Mouse (Mus musculus): ENCODE results near the gene Trim40. TPM values are rescaled to one million over a fixed set of nuclear protein-coding genes. Genes with fewer than 3 reads are reported as not detected.

Gene Trim40
- total RNA-seq (2023): not detected

DNA sequence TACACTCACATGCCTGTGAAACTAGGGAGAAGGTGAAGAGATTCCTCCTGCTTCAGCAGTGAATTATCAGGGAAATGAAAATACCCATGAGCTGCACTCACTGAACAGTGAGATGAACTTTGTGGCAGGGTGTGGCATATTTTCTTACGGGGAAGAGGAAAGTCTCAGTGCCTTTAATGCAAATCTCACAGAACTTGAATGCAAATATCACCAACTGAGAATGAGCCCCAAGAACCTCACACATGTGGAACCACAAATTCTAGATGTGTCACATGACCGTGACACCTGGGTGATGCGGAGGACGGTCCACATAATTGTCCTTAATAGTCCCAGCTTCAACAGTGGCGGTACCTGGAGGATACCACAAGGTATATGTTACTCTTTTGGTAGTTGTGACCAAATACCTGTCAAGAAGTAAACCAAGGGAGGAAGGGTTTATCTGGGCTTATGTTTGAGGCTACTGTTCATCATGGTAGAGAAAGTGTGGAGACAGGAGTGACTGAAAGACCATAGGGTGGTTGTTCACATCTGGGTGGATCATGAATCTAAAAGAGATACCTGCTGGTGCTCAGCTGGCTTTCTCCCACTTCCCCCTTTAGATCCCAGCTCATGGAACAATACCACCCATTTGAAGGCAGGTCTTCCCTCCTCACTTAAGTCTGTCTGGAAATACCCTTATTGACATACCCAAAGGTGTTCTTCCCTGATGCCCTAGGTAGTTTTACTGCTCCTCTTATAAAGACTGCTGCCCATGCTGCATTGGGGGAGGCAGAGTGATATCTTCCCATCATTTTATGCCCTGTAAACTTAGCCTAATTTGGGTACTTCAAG is at the start of gene Trim40:
Trim40 (minus strand) TSS at position 51 of the 831 bp plus-strand sequence.

DNA sequence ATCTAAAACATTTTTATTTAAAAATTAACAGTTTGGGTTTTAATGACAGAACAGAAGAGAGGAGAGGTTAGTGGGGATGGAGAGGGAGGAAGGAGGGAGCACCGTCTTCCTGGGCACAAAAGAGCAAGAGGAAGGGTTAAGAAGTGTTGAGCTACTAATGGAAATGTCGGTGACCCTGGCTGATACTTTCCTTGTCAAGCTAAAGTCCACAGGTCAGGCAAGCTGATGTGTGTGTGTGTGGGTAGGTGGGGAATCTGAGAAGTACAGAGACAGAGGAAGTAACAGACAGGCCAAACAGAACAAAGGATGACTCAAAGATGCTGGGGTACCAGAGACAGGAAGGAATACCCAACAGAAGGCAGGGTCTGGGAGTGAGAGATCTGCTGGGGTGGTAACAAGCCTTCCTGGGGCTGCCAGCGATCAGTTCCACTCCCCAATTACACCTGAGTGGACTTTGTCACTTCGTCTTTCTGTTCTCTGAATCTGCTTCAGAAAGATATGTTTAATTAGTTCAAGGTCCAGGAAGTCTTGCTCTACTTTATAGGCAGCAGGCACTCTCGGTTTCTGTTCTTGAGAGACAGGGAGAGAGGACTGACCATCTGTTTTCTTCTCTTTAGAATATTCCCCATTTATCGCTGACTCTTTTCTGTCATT is 7.8 kb upstream of the Trim40 start, which contains the start of gene Trim31:
Trim31 (plus strand) TSS at position 567 of the 654 bp plus-strand sequence.

DNA sequence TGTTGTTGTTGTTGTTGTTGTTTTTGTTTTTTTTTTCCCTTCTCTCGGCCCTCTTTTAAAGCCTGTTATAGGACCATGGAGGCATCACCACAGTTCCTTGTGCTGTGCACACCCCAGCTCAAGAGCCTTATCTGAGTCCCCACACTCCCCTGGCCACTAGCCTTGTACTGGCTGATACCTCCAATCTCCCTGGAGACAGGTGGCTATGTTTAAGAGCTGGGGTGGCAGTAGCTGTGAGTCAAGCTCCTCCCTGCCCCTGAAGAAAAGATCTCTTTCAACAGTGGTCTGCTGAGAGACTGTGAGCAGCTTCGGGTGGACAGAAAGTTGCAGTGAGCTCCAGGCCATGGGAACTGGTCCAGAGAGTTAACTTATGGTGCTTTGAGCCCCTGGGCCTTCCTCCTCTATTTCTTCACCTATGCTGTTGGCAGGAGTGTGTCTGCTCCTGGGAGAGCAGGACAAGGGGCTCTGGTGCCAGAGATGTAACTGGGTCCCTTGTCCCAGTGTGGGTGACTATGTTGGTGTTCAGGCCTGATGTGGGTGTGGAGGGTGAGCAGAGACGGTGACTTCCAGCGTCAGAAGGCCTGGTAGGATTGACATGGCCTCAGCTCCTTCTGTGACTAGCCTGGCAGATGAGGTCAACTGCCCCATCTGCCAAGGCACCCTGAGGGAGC is 20.5 kb downstream of the Trim40 start, which contains the start of gene Trim10:
Trim10 (plus strand) TSS at position 291 of the 671 bp plus-strand sequence.

DNA sequence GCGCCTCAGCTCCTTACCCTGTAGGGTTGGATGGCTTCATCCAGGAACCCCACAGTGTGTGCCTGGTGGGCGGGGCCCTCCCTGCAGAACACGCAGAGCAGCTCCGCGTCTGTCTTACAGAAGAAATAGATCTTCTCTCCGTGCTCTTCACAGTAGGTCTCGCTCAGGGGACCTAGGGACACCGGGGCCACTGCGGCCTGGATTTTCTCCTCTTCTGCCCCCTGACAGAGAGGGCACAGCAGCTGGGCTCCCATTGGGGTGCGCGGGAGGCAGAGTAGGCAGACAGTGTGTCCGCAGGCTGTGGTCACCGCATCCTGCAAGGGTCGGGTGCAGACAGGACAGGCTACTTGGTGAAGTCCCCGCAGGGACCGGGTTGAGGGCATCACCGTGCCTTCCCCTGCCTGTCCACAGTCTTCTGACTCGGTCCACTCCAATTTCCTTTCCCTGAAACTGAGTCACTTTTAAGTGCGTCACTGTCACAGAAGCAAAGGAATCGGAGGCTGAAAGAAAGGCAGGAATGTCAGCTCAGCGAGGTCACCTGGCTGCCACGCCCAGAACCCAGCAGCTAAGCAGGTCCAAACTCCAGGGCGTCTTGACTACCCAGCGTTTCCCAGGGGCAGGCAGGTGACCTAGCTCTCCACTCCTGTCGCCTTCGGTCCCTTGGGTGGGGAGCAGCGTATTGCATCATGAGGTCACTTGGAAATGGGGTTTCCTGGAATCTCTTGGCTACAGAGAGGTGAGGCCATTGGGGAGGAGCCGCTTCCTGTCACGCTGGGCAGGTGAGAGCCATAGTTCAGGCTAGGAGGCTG is 23.0 kb downstream of the Trim40 start, which contains the start of gene Trim15:
Trim15 (minus strand) TSS at position 492 of the 809 bp plus-strand sequence.

DNA sequence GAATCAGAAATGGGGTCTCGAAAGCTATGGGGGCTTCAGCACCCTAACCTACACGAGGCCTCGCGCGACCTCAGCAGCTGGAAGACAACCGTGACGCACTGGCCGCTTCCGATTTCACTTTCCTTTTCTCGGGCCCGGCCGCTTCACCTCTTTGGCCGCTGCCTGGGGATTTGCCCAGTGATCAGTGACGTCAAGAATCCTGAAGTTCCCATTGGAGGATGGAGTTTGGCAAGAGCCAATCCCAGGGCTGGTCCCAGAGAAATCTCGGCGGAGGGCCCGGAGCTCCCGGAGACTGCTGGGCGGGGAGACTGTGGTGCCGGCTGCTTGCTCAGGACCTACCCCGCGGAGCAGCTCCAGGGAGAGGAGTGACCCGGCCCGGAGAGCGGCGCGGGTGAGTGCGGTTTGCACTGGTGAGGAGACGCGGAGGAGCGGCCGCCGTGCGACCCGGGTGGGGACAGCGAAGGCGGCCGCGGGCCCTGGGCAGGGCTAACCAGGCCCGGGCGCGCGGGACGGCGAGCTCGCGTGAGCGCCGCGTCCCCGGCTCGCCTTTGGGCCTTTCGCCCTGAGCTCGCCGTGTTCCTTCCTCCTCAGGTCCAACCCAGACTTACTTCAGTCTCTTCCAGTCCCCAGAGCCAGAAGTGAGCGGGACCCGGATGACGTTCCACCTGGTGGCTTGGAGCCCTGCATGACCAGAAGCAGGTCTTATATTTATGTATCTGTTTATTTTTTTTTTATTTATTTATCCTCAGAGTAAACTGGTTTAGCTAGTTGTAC is 52.9 kb downstream of the Trim40 start, which contains the start of gene Trim26:
Trim26 (plus strand) TSS at position 261 of the 774 bp plus-strand sequence.

Other genes starting within 250 kb of the Trim40 start
- not detected for gene H2-M9, start 247.5 kb downstream of the Trim40 start, total RNA-seq (2023)
- not detected for gene H2-M1, start 217.9 kb downstream of the Trim40 start, total RNA-seq (2023)
- not detected for gene H2-M10.5, start 117.2 kb downstream of the Trim40 start, total RNA-seq (2023)
- not detected for gene H2-M10.6, start 78.0 kb downstream of the Trim40 start, total RNA-seq (2023)
- gene Trim26, start 53.0 kb downstream of the Trim40 start, total RNA-seq (2023): 100 to 1,000 TPM in 1 of 2 experiments, 10 to 100 TPM in 1; 87.5 to 100 TPM
- gene Trim15, start 22.9 kb downstream of the Trim40 start, total RNA-seq (2023): not detected
- not detected for gene Trim10, start 20.5 kb downstream of the Trim40 start, total RNA-seq (2023)
- not detected for gene Trim31, start 8.0 kb upstream of the Trim40 start, total RNA-seq (2023)
- gene Rnf39, start 52.8 kb upstream of the Trim40 start, total RNA-seq (2023): not detected
- 10 to 100 TPM; 56.1 to 56.3 TPM for gene Ppp1r11, start 61.6 kb upstream of the Trim40 start, total RNA-seq (2023)
- gene Znrd1, start 68.4 kb upstream of the Trim40 start, total RNA-seq (2023): 10 to 100 TPM; 57.4 to 59.8 TPM
- gene Znrd1as, start 68.5 kb upstream of the Trim40 start, total RNA-seq (2023): 1 to 10 TPM; 1.9 to 2.2 TPM
- not detected for gene 2410137M14Rik, start 91.1 kb upstream of the Trim40 start, total RNA-seq (2023)
- not detected for gene H2-M5, start 99.4 kb upstream of the Trim40 start, total RNA-seq (2023)
- under 1 TPM in 1 of 2 experiments, not detected in 1; 0.39 TPM for gene Zfp57, start 111.0 kb upstream of the Trim40 start, total RNA-seq (2023)
- not detected for gene Mog, start 133.3 kb upstream of the Trim40 start, total RNA-seq (2023)
- gene Gabbr1, start 155.8 kb upstream of the Trim40 start, total RNA-seq (2023): 10 to 100 TPM; 20.2 to 28.2 TPM
- gene Olfr90, start 198.4 kb upstream of the Trim40 start, total RNA-seq (2023): under 1 TPM; 0.29 to 0.58 TPM
- gene Olfr91, start 208.2 kb upstream of the Trim40 start, total RNA-seq (2023): not detected
- not detected for gene Olfr92, start 230.0 kb upstream of the Trim40 start, total RNA-seq (2023)